Mouse (Mus musculus) ES-Bruce4 (cell line): ENCODE measurements around the gene Vmn1r17.

Experiments used
- CTCF ChIP-seq: IDR thresholded peaks from one replicate; pipeline ENCODE4 v1.8.1; 2011; ENCODE audit warnings: low read depth, low read length
- EP300 ChIP-seq: IDR thresholded peaks from 2 replicates; pipeline ENCODE4 v1.6.1; 2011; ENCODE audit warnings: low read depth, low read length; ENCODE audit not compliant: insufficient read depth

DNA sequence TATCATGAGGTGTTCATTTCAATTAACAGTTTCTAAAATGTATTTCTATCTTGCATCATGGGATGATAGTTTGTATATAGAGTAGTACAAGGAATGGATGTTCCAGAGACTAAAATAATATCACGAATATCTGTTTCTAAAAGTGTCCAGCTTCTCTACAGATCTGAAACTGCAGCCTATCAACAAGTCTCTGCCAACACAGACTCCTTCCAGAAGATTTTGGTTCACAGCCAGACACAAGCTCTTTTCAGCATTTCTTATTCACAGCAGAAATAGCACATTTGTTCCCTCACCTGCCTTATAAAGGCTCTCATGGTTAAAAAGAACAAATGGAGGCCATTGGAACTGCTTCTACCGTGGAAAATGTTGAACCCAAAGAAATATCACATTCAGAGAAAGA lies 6.7 kb downstream of the Vmn1r17 start:
- no peak for TF ChIP-seq CTCF
- no peak for TF ChIP-seq EP300
